Mouse (Mus musculus) hindbrain, embryonic 14.5 days (tissue): Measurements from ENCODE around the gene Cnmd. TPM values are rescaled to one million over a fixed set of nuclear protein-coding genes. Genes with fewer than 3 reads are reported as not detected.

ENCODE experiments used
- ATAC-seq: fragments of 200-750 bp; cut with Nextera tagmentation; 2 replicates; pipeline ENCODE4 v1.8.0; 2017; ENCODE audit warnings: moderate number of reproducible peaks, mild to moderate bottlenecking, moderate TSS enrichment, moderate library complexity; ENCODE audit not compliant: low FRiP score
- DNase-seq: peaks from one replicate; pipeline ENCODE4 v3.0.0-alpha.2; 2015; ENCODE audit warnings: low spot score
- H3K27ac ChIP-seq: fragments of 300-500 bp; sonication (generic); 2 replicates; pipeline ENCODE4 v1.5.1; 2014; ENCODE audit warnings: mild to moderate bottlenecking, moderate library complexity
- H3K27me3 ChIP-seq: fragments of 300-500 bp; sonication (generic); 2 replicates; pipeline ENCODE4 v1.6.1; 2014; ENCODE audit warnings: mild to moderate bottlenecking, low read length, mixed read lengths; ENCODE audit not compliant: control insufficient read depth, insufficient read depth
- H3K36me3 ChIP-seq: fragments of 300-500 bp; sonication (generic); replicated peaks from 2 replicates; pipeline ENCODE4 v1.6.1; 2014; ENCODE audit not compliant: control insufficient read depth, insufficient read depth
- H3K4me1 ChIP-seq: fragments of 300-500 bp; sonication (generic); replicated peaks from 2 replicates; pipeline ENCODE4 v1.6.1; 2014; ENCODE audit warnings: antibody characterized with exemption, low read length, mixed read lengths; ENCODE audit not compliant: control insufficient read depth, insufficient read depth
- H3K4me2 ChIP-seq: fragments of 300-500 bp; sonication (generic); replicated peaks from 2 replicates; pipeline ENCODE4 v1.6.1; 2014; ENCODE audit warnings: mild to moderate bottlenecking, moderate library complexity
- H3K4me3 ChIP-seq: fragments of 300-500 bp; sonication (generic); replicated peaks from 2 replicates; pipeline ENCODE4 v1.5.1; 2014; ENCODE audit warnings: mild to moderate bottlenecking, low read length
- H3K9ac ChIP-seq: fragments of 300-500 bp; sonication (generic); 2 replicates; pipeline ENCODE4 v1.6.1; 2014
- H3K9me3 ChIP-seq: fragments of 300-500 bp; sonication (generic); 2 replicates; pipeline ENCODE4 v1.6.1; 2016; ENCODE audit warnings: low read length; ENCODE audit not compliant: control insufficient read depth
- WGBS: fragments of 180-500 bp; shearing (Covaris S2); extraction: QIAGEN DNeasy Blood & Tissue Kit; methylation state at CpG from one replicate; pipeline ENCODE4 v1.1.7; 2014; 5-methylcytosine and 5-hydroxymethylcytosine counted together
- polyA plus RNA-seq: library from polyadenylated mRNA; unstranded; fragments of >200 nt; fragmentation: Nextera tagmentation; extraction: Ambion mirVana; gene quantifications from 2 replicates; pipeline ENCODE4 v1.2.1, GENCODE M21; 2014

The Cnmd gene
- polyA plus RNA-seq = 2.6 and 4.2 TPM in 2 replicates

DNA sequence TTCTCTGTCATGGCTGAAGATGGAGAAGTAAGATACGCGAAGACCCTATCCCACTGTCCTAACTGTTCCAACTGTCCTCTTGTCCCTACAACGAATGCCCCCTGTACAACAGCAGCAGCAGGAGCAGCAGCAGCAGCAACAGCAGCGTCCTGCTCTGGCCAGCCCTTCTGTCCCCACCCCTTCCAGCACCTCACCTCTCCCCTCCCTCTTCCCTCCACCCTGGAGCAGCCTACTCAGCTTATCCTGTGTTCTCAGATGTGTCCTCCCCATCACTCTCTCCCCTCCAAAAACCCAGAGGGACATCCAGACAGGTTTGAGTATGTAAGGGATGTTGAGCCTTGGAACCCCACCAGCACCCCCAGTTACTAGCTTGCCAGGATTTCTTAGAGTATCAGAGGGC, at the start of gene Cnmd:
Cnmd (minus strand) TSS at position 170 of the 400 bp plus-strand sequence.
- H3K4me2 ChIP-seq = peak within 1 kb of the TSS; percentile 46
- H3K36me3 ChIP-seq = no peaks in the 10 kb centered on the region
- H3K9me3 ChIP-seq = no peaks in the 10 kb centered on the region
- H3K9ac ChIP-seq = peak within 1 kb of the TSS; percentile 35; the same call in 1 of the 2 replicates
- no peaks in the 10 kb centered on the region for H3K27me3 ChIP-seq
- DNase-seq = no peak
- no peak within 1 kb of the TSS for H3K27ac ChIP-seq
- peak within 1 kb of the TSS; percentile 11 for H3K4me3 ChIP-seq
- H3K4me1 ChIP-seq = peaks cover 35% of the 10 kb centered on the region
- ATAC-seq = no peak
- 61% methylated on average over 4 of the region's 4 CpGs for WGBS

DNA sequence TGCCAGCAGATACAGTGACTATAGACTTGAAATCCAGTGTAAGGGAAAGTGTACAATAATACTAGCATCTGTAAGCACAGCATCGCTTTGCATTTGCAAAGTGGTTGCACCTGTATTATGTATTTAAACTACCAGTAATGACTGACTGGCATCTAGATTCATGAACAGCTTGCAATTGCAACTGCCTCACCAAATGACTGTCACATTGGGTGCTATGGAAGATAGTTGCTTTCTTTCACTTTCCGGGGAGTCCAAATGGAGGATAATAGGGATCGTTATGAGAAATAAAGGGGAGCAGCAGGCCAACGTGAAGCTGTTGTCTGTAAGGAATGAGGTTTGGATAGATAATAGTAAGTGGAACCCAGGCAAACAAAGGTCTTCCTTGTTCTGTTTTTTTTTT, 49.3 kb upstream of the Cnmd start:
- 62% methylated on average over 4 of the region's 4 CpGs for WGBS
- ATAC-seq (no peak), DNase-seq (no peak)
- Histone ChIP-seq H3K4me2 (no peak overlapping the region), H3K27ac (no peak overlapping the region), H3K27me3 (no peaks in the 10 kb centered on the region), H3K36me3 (no peaks in the 10 kb centered on the region), H3K4me3 (no peak overlapping the region), H3K9ac (no peak overlapping the region), H3K4me1 (no peaks in the 10 kb centered on the region), H3K9me3 (no peaks in the 10 kb centered on the region)

DNA sequence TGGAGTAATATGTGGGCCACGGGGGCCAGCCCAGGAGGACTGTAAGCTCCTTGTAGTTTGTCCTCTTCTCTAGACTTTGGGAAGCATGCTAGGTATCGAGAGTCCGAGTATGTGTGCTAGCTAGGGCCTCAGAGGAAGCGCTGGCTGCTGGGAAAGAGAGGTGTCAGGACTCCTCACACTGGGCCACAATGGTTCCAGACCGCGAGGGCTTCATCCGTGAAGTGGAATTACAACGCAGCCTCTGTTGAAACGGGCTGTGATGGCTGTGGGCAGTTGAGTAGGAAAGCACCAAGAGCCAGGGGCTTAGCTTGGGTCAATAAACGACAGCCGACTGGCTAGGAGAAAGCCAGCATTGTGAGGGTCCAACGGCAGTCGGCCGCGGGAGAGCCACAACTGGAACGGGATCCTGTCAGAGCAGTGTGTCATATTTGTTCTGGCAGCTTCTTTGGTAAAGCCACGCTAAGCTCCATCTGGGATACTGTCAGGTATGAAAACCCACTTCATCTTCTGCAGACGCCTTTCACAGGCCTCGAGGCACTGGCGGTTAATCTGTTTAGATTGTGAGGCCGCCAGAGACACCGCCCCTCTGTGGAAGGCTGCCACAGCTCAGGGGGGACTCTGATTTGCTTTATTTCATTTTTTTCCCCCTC, 41.7 kb upstream of the Cnmd start:
- Histone ChIP-seq H3K9me3 (no peaks in the 10 kb centered on the region), H3K4me1 (peaks cover 10% of the 10 kb centered on the region), H3K27me3 (no peaks in the 10 kb centered on the region), H3K4me3 (no peak overlapping the region), H3K4me2 (no peak overlapping the region), H3K27ac (peak overlapping the region; percentile 26; the same call in 1 of the 2 replicates), H3K9ac (no peak overlapping the region), H3K36me3 (no peaks in the 10 kb centered on the region)
- ATAC-seq = no peak
- WGBS = 74% methylated on average over 22 of the region's 22 CpGs
- no peak for DNase-seq

- no peak for DNase-seq
- Histone ChIP-seq H3K4me3 (no peak overlapping the region), H3K36me3 (no peaks in the 10 kb centered on the region), H3K9ac (no peak overlapping the region), H3K9me3 (no peaks in the 10 kb centered on the region), H3K27me3 (no peaks in the 10 kb centered on the region), H3K4me2 (no peak overlapping the region), H3K27ac (0 out of 2 replicates have a peak overlapping the region, but pooled peaks have one; percentile 34), H3K4me1 (peaks cover 14% of the 10 kb centered on the region)
- WGBS = 43% methylated on average over 5 of the region's 5 CpGs
- ATAC-seq = no peak; the same call in 1 of the 2 replicates
Observed at GRCm38 (mm10) chr14:79701606-79702005, 39.6 kb upstream of the Cnmd start.

DNA sequence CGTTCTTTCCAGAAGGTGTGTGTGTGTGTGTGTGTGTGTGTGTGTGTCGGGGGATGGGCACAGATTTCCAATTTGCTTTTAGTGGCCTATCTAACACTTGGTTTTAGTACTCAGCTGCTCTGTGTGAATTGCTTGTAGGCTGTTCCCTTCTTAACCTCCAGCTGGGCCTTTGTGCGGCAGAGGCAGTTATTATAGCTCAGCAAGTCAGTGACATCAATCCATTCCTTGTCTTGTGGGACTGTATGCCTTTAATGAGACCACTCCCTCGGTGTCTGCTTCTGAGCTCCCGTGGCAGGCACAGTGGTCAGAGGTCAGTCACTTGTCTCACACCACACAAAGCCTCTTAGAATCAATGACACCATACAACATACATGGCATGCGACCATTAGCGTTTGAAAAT, 39.1 kb upstream of the Cnmd start:
- no peak overlapping the region for H3K9ac ChIP-seq
- H3K27ac ChIP-seq = 0 out of 2 replicates have a peak overlapping the region, but pooled peaks have one; percentile 34

DNA sequence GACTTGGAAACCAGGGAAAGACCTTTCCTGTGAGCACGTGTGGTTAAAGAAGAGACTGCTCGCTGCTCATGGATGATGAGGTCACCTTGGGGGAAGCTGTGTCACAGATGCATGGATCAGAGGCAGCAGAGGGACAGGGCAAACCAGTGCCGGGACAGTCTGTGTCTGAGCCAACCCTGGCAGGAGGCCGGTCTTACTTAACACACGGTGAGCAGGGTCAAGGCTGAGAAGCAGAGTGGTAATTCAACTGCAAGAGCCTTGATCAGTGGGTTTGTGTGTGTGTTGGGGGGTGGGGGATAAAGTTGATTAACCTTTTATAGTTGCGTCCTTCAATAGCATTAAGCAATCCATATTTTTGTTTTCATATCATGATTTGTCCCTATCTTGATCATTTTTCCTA, 37.4 kb upstream of the Cnmd start:
- no peak for DNase-seq
- 56% methylated on average over 6 of the region's 6 CpGs for WGBS

More for the DNA sequence above, 39.1 kb upstream of the Cnmd start:
- Histone ChIP-seq H3K9me3 (no peaks in the 10 kb centered on the region), H3K36me3 (no peaks in the 10 kb centered on the region), H3K27me3 (no peaks in the 10 kb centered on the region), H3K4me2 (no peak overlapping the region), H3K4me1 (peaks cover 14% of the 10 kb centered on the region), H3K4me3 (no peak overlapping the region)
- 0 out of 2 replicates have a peak, but pooled peaks have one; percentile 31 for ATAC-seq
- WGBS = 17% methylated on average over 7 of the region's 7 CpGs
- no peak for DNase-seq

GRCm38 (mm10) chr14:79690068-79690844, 28.3 kb upstream of the Cnmd start:
- Histone ChIP-seq H3K4me2 (no peak overlapping the region), H3K4me1 (no peaks in the 10 kb centered on the region), H3K9ac (no peak overlapping the region), H3K4me3 (no peak overlapping the region), H3K9me3 (no peaks in the 10 kb centered on the region), H3K27ac (no peak overlapping the region), H3K27me3 (no peaks in the 10 kb centered on the region), H3K36me3 (no peaks in the 10 kb centered on the region)
- no peak for ATAC-seq
- 83% methylated on average over 7 of the region's 7 CpGs for WGBS
- DNase-seq = no peak

More for the DNA sequence above, 37.4 kb upstream of the Cnmd start:
- Histone ChIP-seq H3K4me1 (peaks cover 14% of the 10 kb centered on the region), H3K36me3 (no peaks in the 10 kb centered on the region), H3K4me3 (no peak overlapping the region), H3K27ac (no peak overlapping the region), H3K27me3 (no peaks in the 10 kb centered on the region), H3K9ac (no peak overlapping the region), H3K9me3 (no peaks in the 10 kb centered on the region), H3K4me2 (no peak overlapping the region)
- ATAC-seq = no peak

GRCm38 (mm10) chr14:79680652-79681051, 18.7 kb upstream of the Cnmd start:
- Histone ChIP-seq H3K36me3 (no peaks in the 10 kb centered on the region), H3K27ac (no peak overlapping the region), H3K4me1 (0 out of 2 replicates have a peak, but pooled peaks cover 6% of the 10 kb centered on the region), H3K9ac (no peak overlapping the region), H3K4me2 (no peak overlapping the region), H3K27me3 (no peaks in the 10 kb centered on the region), H3K9me3 (no peaks in the 10 kb centered on the region), H3K4me3 (no peak overlapping the region)
- DNase-seq = no peak
- WGBS = 49% methylated on average over 5 of the region's 5 CpGs
- no peak for ATAC-seq

DNA sequence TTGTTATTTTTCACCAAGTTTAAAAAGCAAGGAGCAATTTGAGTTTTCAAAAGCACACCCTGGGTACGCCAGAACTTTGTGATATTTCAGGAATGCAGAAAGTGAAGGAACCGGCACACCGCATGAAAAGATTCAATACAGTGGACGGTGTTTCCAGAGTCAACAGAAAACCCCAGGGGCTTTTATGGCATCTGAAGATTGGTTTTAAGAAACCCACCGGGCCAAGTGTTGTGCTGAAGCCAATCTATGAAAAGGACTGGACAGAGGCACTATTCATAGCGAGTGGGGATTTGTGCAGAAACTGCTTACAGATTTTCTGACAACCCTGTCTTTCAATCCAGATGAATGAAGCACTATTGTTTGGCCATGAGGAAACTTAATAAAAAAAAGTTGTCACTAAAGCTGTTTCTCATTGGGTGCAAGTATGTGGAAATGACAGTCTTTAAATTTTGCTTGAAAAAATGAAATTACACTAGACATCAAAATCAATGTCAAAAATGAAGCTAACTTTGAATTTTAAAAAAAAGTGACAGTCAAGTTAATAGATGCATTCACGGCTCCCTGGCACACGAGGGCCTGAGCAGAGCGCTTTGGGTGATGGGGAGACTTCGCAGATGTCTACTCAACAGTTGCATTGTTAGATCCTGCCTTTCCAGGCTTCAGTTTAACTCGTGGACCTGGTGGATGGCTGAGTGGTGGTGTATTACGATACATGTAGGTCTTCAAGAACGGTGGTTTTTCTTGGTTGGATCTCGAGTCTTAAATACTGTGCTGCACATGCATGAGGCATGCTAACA, 16.1 kb upstream of the Cnmd start:
- H3K9ac ChIP-seq = no peak overlapping the region
- H3K4me1 ChIP-seq = peaks cover 13% of the 10 kb centered on the region
- DNase-seq (no peak), ATAC-seq (no peak)
- WGBS = 46% methylated on average over 14 of the region's 14 CpGs
- no peak overlapping the region for H3K4me3 ChIP-seq
- no peaks in the 10 kb centered on the region for H3K9me3 ChIP-seq
- no peaks in the 10 kb centered on the region for H3K36me3 ChIP-seq
- 0 out of 2 replicates have a peak overlapping the region, but pooled peaks have one; percentile 2 for H3K4me2 ChIP-seq
- H3K27me3 ChIP-seq = no peaks in the 10 kb centered on the region
- H3K27ac ChIP-seq = 0 out of 2 replicates have a peak overlapping the region, but pooled peaks have one; percentile 1
